Mouse (Mus musculus): ENCODE results near the gene Tspan11.

Gene Tspan11

DNA sequence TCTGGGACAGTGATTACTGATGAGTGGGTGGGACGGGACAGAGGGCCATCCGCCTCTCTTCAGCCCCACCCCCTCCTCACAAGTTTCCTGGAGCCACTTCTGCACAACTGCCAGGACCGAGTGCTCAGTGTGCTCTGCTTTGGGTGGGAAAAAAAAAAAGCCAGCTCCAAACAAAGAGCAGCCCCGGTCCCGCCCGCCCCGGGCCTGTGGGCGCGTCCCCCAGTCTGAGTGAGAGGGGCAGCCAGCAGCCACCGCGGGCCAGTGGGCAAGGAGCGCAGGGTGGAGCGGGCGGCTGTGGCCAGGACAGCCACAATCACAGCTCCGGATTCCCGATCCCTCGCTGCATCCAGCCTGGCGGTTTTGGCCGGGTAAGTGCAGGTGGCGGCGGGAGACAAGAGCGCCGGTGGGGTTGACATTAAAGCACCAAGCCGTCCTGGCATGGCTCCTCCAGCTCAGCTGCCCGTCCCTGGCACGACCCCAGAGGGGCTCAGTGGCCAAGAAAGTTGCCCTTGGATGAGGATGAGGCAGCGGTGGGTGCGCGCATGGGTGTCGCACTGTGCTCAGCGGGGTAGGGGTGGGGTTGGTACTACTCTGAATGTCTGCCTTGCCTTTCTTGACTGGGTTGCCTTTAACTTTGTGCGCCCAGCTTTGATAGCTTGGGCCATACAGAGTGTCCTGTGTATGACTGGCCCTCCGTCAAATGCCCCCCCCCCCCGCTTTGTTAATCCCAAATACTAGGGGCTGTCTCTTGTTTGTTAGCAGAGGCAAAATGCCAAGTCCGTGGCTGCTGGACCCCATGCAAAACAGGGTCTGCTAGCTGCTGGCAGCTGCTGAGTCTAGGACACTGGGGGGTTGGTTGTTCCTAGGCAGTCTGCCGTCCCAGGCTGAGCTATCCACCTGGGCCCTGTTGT is at the start of gene Tspan11:
Gene Tspan11 (plus strand): TSS at position 79 of the 911 bp plus-strand sequence.
- H3K9me3 ChIP-seq (ENCODE audit: low read length), result no peaks in the 10 kb centered on the region
- H3K27me3 ChIP-seq (ENCODE audit: insufficient read depth, low read length), result peaks cover 51% of the 10 kb centered on the region
- no peaks in the 10 kb centered on the region for H3K36me3 ChIP-seq (ENCODE audit: insufficient read depth, low read length)
- TF ChIP-seq POU5F1 (IDR thresholded peaks at IDR 0.05; ENCODE audit: borderline replicate concordance, low read length) (no peak), CTCF (conservative IDR thresholded peaks at IDR 0.05; ENCODE audit: low read length) (no peak), NANOG (IDR thresholded peaks at IDR 0.05; ENCODE audit: borderline replicate concordance, low read length) (no peak)
- peak within 1 kb of the TSS; percentile 80 for H3K4me3 ChIP-seq (replicated peaks; ENCODE audit: low read length)
- H3K4me1 ChIP-seq (replicated peaks; ENCODE audit: low read depth, low read length), result peaks cover 15% of the 10 kb centered on the region

DNA sequence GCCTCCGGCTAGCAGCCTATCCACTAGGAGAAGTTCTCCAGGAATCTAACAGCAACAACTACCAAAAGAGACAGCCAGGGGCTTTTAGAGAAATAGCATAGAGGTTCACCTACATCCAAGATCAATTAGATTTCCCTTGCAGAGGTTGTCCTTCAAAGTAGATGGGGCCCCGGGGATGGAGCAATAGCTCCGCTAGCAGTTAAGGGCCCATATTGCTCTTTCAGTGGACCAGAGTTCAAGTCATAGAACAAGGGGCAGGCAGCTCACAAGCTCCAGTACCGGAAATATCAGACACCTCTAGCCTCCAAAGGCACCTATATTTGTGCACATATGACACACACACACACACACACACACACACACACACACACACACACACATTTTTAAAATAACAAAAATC is 49.5 kb upstream of the Tspan11 start:
- Histone ChIP-seq H3K4me3 (replicated peaks; ENCODE audit: low read length) (no peak overlapping the region), H3K27me3 (ENCODE audit: insufficient read depth, low read length) (no peaks in the 10 kb centered on the region), H3K9me3 (ENCODE audit: low read length) (no peaks in the 10 kb centered on the region; the same call in 1 of the 2 replicates), H3K36me3 (ENCODE audit: insufficient read depth, low read length) (no peaks in the 10 kb centered on the region), H3K4me1 (replicated peaks; ENCODE audit: low read depth, low read length) (peaks cover 75% of the 10 kb centered on the region)
- no peak for TF ChIP-seq CTCF (conservative IDR thresholded peaks at IDR 0.05; ENCODE audit: low read length)
- TF ChIP-seq NANOG (IDR thresholded peaks at IDR 0.05; ENCODE audit: borderline replicate concordance, low read length), result no peak
- TF ChIP-seq POU5F1 (IDR thresholded peaks at IDR 0.05; ENCODE audit: borderline replicate concordance, low read length), result no peak

DNA sequence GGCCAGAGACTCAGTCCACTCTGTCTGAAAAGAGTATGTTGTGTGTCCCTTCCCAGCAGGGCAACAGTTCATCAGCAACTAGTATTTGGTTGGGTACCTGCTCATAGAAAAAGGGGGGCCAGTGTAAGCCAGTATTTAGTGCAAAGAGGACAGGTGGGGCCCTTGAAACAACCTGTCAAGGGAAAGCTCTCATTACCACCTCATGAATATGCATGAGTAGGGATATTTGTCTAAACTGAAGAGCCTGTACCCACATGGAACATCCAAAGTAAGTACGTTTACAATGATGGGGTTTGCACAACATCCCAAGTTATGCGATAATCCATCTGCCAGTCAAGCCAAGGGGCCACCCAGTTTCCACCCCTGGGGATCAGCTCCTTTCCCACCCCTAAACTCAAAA is 47.9 kb upstream of the Tspan11 start:
- H3K9me3 ChIP-seq (ENCODE audit: low read length), result no peaks in the 10 kb centered on the region; the same call in 1 of the 2 replicates
- no peak overlapping the region for H3K4me3 ChIP-seq (replicated peaks; ENCODE audit: low read length)

DNA sequence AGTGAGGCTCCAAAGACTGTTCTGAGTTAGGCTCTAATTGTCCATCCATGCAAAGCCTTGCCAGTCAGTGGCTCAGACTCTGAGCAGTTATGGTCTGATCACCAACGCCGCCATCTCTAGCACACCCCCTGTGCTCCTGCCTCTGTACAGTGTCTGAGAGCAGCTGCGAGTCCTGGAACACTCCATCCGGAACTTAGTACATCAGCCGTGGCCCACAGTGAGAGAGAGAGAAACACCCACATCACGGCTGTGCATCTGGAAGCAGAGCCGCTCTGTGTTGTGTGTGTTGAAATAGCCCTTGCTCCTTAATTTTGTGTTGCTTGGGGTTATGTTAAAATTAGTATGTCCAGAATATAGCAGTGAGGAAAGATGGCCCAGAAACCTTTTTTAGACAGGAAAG is 47.2 kb upstream of the Tspan11 start:
- H3K27me3 ChIP-seq (ENCODE audit: insufficient read depth, low read length), result no peaks in the 10 kb centered on the region
- peaks cover 53% of the 10 kb centered on the region for H3K4me1 ChIP-seq (replicated peaks; ENCODE audit: low read depth, low read length)
- H3K9me3 ChIP-seq (ENCODE audit: low read length), result no peaks in the 10 kb centered on the region; the same call in 1 of the 2 replicates
- TF ChIP-seq POU5F1 (IDR thresholded peaks at IDR 0.05; ENCODE audit: borderline replicate concordance, low read length), result no peak
- TF ChIP-seq CTCF (conservative IDR thresholded peaks at IDR 0.05; ENCODE audit: low read length), result no peak
- TF ChIP-seq NANOG (IDR thresholded peaks at IDR 0.05; ENCODE audit: borderline replicate concordance, low read length), result no peak
- H3K4me3 ChIP-seq (replicated peaks; ENCODE audit: low read length), result no peak overlapping the region
- H3K36me3 ChIP-seq (ENCODE audit: insufficient read depth, low read length), result no peaks in the 10 kb centered on the region

More for the DNA sequence above, 47.9 kb upstream of the Tspan11 start:
- H3K27me3 ChIP-seq (ENCODE audit: insufficient read depth, low read length), result no peaks in the 10 kb centered on the region
- no peaks in the 10 kb centered on the region for H3K36me3 ChIP-seq (ENCODE audit: insufficient read depth, low read length)
- TF ChIP-seq CTCF (conservative IDR thresholded peaks at IDR 0.05; ENCODE audit: low read length) (no peak), POU5F1 (IDR thresholded peaks at IDR 0.05; ENCODE audit: borderline replicate concordance, low read length) (peak; percentile 99)
- H3K4me1 ChIP-seq (replicated peaks; ENCODE audit: low read depth, low read length), result peaks cover 59% of the 10 kb centered on the region

GRCm38 (mm10) chr6:127841326-127841725 is 46.1 kb upstream of the Tspan11 start:
- peaks cover 41% of the 10 kb centered on the region for H3K4me1 ChIP-seq (replicated peaks; ENCODE audit: low read depth, low read length)
- TF ChIP-seq CTCF (conservative IDR thresholded peaks at IDR 0.05; ENCODE audit: low read length), result no peak
- no peak for TF ChIP-seq NANOG (IDR thresholded peaks at IDR 0.05; ENCODE audit: borderline replicate concordance, low read length)
- TF ChIP-seq POU5F1 (IDR thresholded peaks at IDR 0.05; ENCODE audit: borderline replicate concordance, low read length), result no peak

DNA sequence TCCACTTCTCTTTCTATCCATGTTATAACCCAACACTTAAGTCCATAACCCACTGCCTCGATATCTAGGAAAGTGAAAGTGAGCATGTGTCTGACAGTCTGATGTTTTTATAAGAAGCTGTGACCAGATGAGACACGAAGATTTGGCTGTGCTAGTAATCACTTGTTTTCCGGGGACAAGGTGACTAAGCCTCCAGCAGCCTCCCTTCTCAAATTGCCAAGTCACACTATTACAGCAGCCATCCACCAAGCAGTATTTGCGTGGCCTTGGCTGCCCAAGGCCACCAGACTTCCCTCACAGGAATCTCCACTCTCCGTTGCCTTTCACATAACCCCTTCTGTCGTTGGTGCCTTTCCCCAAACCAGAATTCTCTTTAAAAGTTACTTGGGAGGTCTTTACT is 40.9 kb upstream of the Tspan11 start:
- TF ChIP-seq CTCF (conservative IDR thresholded peaks at IDR 0.05; ENCODE audit: low read length) (no peak), NANOG (IDR thresholded peaks at IDR 0.05; ENCODE audit: borderline replicate concordance, low read length) (no peak), POU5F1 (IDR thresholded peaks at IDR 0.05; ENCODE audit: borderline replicate concordance, low read length) (no peak)
- H3K27me3 ChIP-seq (ENCODE audit: insufficient read depth, low read length), result peaks cover 8% of the 10 kb centered on the region
- H3K4me3 ChIP-seq (replicated peaks; ENCODE audit: low read length), result no peak overlapping the region
- H3K36me3 ChIP-seq (ENCODE audit: insufficient read depth, low read length), result no peaks in the 10 kb centered on the region
- H3K9me3 ChIP-seq (ENCODE audit: low read length), result peaks cover 19% of the 10 kb centered on the region
- no peaks in the 10 kb centered on the region for H3K4me1 ChIP-seq (replicated peaks; ENCODE audit: low read depth, low read length)

More at GRCm38 (mm10) chr6:127841326-127841725, 46.1 kb upstream of the Tspan11 start:
- Histone ChIP-seq H3K36me3 (ENCODE audit: insufficient read depth, low read length) (no peaks in the 10 kb centered on the region), H3K4me3 (replicated peaks; ENCODE audit: low read length) (no peak overlapping the region), H3K9me3 (ENCODE audit: low read length) (no peaks in the 10 kb centered on the region; the same call in 1 of the 2 replicates), H3K27me3 (ENCODE audit: insufficient read depth, low read length) (peaks cover 3% of the 10 kb centered on the region; the same call in 1 of the 2 replicates)

GRCm38 (mm10) chr6:127849496-127849895 is 37.9 kb upstream of the Tspan11 start:
- H3K36me3 ChIP-seq (ENCODE audit: insufficient read depth, low read length), result no peaks in the 10 kb centered on the region
- peaks cover 41% of the 10 kb centered on the region for H3K9me3 ChIP-seq (ENCODE audit: low read length)
- TF ChIP-seq CTCF (conservative IDR thresholded peaks at IDR 0.05; ENCODE audit: low read length) (no peak), NANOG (IDR thresholded peaks at IDR 0.05; ENCODE audit: borderline replicate concordance, low read length) (no peak), POU5F1 (IDR thresholded peaks at IDR 0.05; ENCODE audit: borderline replicate concordance, low read length) (no peak)
- peaks cover 10% of the 10 kb centered on the region for H3K4me1 ChIP-seq (replicated peaks; ENCODE audit: low read depth, low read length)
- H3K4me3 ChIP-seq (replicated peaks; ENCODE audit: low read length), result no peak overlapping the region
- peaks cover 8% of the 10 kb centered on the region for H3K27me3 ChIP-seq (ENCODE audit: insufficient read depth, low read length)

- TF ChIP-seq POU5F1 (IDR thresholded peaks at IDR 0.05; ENCODE audit: borderline replicate concordance, low read length) (no peak), NANOG (IDR thresholded peaks at IDR 0.05; ENCODE audit: borderline replicate concordance, low read length) (no peak), CTCF (conservative IDR thresholded peaks at IDR 0.05; ENCODE audit: low read length) (no peak)
- Histone ChIP-seq H3K4me3 (replicated peaks; ENCODE audit: low read length) (no peak overlapping the region), H3K27me3 (ENCODE audit: insufficient read depth, low read length) (peaks cover 4% of the 10 kb centered on the region)
Measured at GRCm38 (mm10) chr6:127851611-127852010, 35.8 kb upstream of the Tspan11 start.

More at GRCm38 (mm10) chr6:127851611-127852010, 35.8 kb upstream of the Tspan11 start:
- peaks cover 41% of the 10 kb centered on the region for H3K9me3 ChIP-seq (ENCODE audit: low read length)
- peaks cover 27% of the 10 kb centered on the region for H3K4me1 ChIP-seq (replicated peaks; ENCODE audit: low read depth, low read length)
- H3K36me3 ChIP-seq (ENCODE audit: insufficient read depth, low read length), result no peaks in the 10 kb centered on the region

All from E14TG2a.4 (cell line).